Mouse (Mus musculus): ENCODE measurements around the gene Hdx. TPM values are rescaled to one million over a fixed set of nuclear protein-coding genes. Genes with fewer than 3 reads are reported as not detected.

The Hdx gene
- 0.16 and 0.46 TPM in 2 replicates for polyA plus RNA-seq (2012; rRNA removed; ENCODE audit: low replicate concordance)

DNA sequence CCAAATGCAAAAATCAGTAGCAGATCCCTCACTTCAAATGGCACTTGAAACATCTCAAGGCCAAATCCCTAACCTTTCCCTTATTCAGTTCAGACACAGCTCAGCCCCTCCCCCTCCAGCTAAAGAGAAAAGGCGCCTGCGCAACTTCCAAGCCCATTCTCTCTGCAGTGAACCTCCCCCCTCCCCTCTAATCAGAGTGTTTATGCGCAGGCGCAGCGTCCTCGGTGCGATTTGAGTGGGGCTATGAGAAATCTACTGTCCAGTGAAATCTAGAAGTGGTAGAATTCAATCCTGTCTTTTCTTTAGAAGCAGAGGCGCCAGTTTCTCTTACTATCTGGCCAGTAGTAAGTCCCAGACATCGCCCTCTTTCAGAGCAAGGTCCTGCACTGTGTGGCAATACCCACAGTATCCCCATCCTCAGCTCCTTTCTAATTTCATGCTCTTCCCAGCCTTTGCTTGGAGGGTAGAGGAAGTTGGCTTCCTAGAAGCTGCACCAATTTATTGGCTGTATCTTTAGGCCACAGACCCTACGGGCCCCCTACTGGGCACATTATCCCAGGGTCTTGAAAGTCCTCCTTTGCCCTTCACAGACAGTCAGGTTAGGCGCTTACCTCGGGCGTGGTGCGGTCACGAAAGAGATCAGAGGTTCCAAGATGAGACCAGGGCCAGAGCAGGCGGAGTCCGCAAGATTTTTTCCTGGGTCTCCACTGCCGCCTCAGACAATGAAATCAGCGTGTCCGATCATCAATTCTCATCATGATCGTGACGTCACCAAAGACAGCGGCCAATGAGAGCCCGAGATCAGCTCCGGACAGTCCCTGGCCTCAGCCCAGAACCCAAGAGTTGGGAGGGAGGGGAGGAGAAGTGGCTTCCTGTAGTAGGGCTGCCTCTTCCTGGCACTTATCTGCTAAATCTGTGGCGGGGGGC lies at the start of gene Hdx:
Gene Hdx, minus strand, starts transcription at position 724 of the 927 bp plus-strand sequence.

DNA sequence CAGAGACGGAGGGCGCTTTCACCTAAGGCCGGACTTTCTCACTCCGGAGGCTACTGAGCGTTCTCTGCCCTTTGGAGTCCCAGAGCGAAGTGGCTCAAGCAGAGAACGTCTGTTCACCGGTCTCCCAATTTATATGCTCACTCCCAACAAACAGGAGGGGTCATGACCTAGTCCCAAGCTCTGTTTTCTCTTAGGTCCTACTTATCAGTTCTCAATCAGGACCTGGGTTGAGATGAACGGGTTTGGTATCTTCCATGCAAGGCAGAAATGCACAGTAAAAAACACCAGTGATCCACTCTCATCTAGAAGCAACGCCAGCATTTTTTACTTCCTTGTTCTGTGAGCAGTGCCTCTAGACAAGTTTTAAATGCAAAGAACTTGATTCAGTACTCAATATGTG lies 159.0 kb downstream of the Hdx start, which contains the start of gene Rps6ka6:
Gene Rps6ka6, minus strand, starts transcription at position 101 of the 400 bp plus-strand sequence.

Other genes starting within 250 kb of the Hdx start
- 0.37 TPM in 1 of 2 replicates, not detected in the other for gene Rps6ka6, start 159.1 kb downstream of the Hdx start, polyA plus RNA-seq (2012; rRNA removed; ENCODE audit: low replicate concordance)
- not detected in 2 replicates for gene Gm45194, start 194.3 kb upstream of the Hdx start, polyA plus RNA-seq (2012; rRNA removed; ENCODE audit: low replicate concordance)